Mouse (Mus musculus) WW6 (cell line): ENCODE measurements around the gene Nos1.
A peak's percentile ranks its signal among the peaks of the same experiment; 100 is the strongest.

Experiments used
- DNase-seq: peaks from one replicate; pipeline ENCODE4 v3.0.0-alpha.2; 2013; ENCODE audit warnings: low read depth, low spot score

Nos1 gene

GRCm38 (mm10) chr5:117997434-117997970 is 216.7 kb downstream of the Nos1 start:
- DNase-seq: no peak

GRCm38 (mm10) chr5:117999061-117999460 is 218.2 kb downstream of the Nos1 start:
- no peak for DNase-seq

GRCm38 (mm10) chr5:117999584-117999983 is 218.8 kb downstream of the Nos1 start:
- no peak for DNase-seq

- DNase-seq: peak; percentile 29
Measured at GRCm38 (mm10) chr5:118002059-118002458, 221.2 kb downstream of the Nos1 start.

- no peak for DNase-seq
Measured at GRCm38 (mm10) chr5:118004619-118005018, 223.8 kb downstream of the Nos1 start.

- DNase-seq: no peak
Measured at GRCm38 (mm10) chr5:118005728-118006127, 224.9 kb downstream of the Nos1 start.

- no peak for DNase-seq
Measured at GRCm38 (mm10) chr5:118008344-118008743, 227.5 kb downstream of the Nos1 start.
